Mouse (Mus musculus): ENCODE measurements around the gene Faah. TPM values are rescaled to one million over a fixed set of nuclear protein-coding genes. Genes with fewer than 3 reads are reported as not detected.

The Faah gene
- polyA plus RNA-seq, 1 experiment: not detected

DNA sequence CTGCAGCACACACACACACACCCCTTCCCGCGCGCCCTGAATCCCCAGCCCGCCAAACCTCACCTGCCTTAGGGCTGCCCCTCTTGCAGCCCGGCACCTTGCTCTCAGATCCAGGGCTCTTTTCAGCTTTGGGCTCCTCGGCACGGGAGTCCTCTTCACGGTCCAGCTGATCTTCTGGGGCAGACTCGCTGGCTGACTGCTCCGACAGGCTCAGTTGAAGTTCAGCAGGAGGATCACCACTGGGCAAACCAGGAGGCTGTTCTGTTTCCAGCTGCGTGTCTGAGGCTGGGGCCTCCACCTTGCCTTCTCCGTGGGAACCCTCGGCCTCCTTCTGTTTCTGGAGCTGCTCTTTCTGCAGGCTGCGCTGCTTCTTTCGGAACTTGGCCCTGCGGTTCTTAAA lies 97.8 kb downstream of the Faah start:
- Histone ChIP-seq H3K4me1 (ENCODE audit: control insufficient read depth, insufficient read depth, low read length) (peaks cover 5% of the 10 kb centered on the region; the same call in 1 of the 2 replicates), H3K27ac (ENCODE audit: insufficient read depth, low read length) (no peak overlapping the region), H3K4me3 (ENCODE audit: insufficient read depth, low read length) (no peak overlapping the region)
- TF ChIP-seq POLR2A (IDR thresholded peaks at IDR 0.05; ENCODE audit: low read depth, low read length): no peak
- no peak for TF ChIP-seq CTCF (IDR thresholded peaks at IDR 0.05; ENCODE audit: borderline replicate concordance, insufficient read depth, low read length)

Other genes starting within 250 kb of the Faah start
- not detected in 2 replicates for gene Tex38, start 236.9 kb downstream of the Faah start, polyA plus RNA-seq (2011; ENCODE audit: insufficient read length, low read depth, missing spikeins)
- 29.2 and 31.5 TPM in 2 replicates for gene Atpaf1, start 233.1 kb downstream of the Faah start, polyA plus RNA-seq (2011; ENCODE audit: insufficient read length, low read depth, missing spikeins)
- gene Mob3c, start 189.8 kb downstream of the Faah start, polyA plus RNA-seq (2011; ENCODE audit: insufficient read length, low read depth, missing spikeins): 5.8 and 7.2 TPM in 2 replicates
- 23.5 and 30.9 TPM in 2 replicates for gene Mknk1, start 178.7 kb downstream of the Faah start, polyA plus RNA-seq (2011; ENCODE audit: insufficient read length, low read depth, missing spikeins)
- not detected in 2 replicates for gene Kncn, start 133.5 kb downstream of the Faah start, polyA plus RNA-seq (2011; ENCODE audit: insufficient read length, low read depth, missing spikeins)
- gene 6430628N08Rik, start 127.3 kb downstream of the Faah start, polyA plus RNA-seq (2011; ENCODE audit: insufficient read length, low read depth, missing spikeins): not detected in 2 replicates
- not detected in 2 replicates for gene Dmbx1, start 78.0 kb downstream of the Faah start, polyA plus RNA-seq (2011; ENCODE audit: insufficient read length, low read depth, missing spikeins)
- gene Nsun4, start 36.0 kb upstream of the Faah start, polyA plus RNA-seq (2011; ENCODE audit: insufficient read length, low read depth, missing spikeins): 13.0 and 17.6 TPM in 2 replicates
- 360 and 404 TPM in 2 replicates for gene Uqcrh, start 57.1 kb upstream of the Faah start, polyA plus RNA-seq (2011; ENCODE audit: insufficient read length, low read depth, missing spikeins)
- 71.6 and 81.9 TPM in 2 replicates for gene Lrrc41, start 57.3 kb upstream of the Faah start, polyA plus RNA-seq (2011; ENCODE audit: insufficient read length, low read depth, missing spikeins)
- gene Rad54l, start 105.8 kb upstream of the Faah start, polyA plus RNA-seq (2011; ENCODE audit: insufficient read length, low read depth, missing spikeins): 7.6 and 12.9 TPM in 2 replicates
- 49.5 and 54.4 TPM in 2 replicates for gene Pomgnt1, start 105.9 kb upstream of the Faah start, polyA plus RNA-seq (2011; ENCODE audit: insufficient read length, low read depth, missing spikeins)
- gene Lurap1, start 133.4 kb upstream of the Faah start, polyA plus RNA-seq (2011; ENCODE audit: insufficient read length, low read depth, missing spikeins): 2.5 TPM in 2 replicates
- gene Tspan1, start 149.7 kb upstream of the Faah start, polyA plus RNA-seq (2011; ENCODE audit: insufficient read length, low read depth, missing spikeins): not detected in 2 replicates
- gene 1700042G07Rik, start 155.4 kb upstream of the Faah start, polyA plus RNA-seq (2011; ENCODE audit: insufficient read length, low read depth, missing spikeins): not detected in 2 replicates
- 0.62 and 2.7 TPM in 2 replicates for gene Gm49337, start 155.5 kb upstream of the Faah start, polyA plus RNA-seq (2011; ENCODE audit: insufficient read length, low read depth, missing spikeins)
- 31.6 and 31.9 TPM in 2 replicates for gene Pik3r3, start 203.7 kb upstream of the Faah start, polyA plus RNA-seq (2011; ENCODE audit: insufficient read length, low read depth, missing spikeins)

Measured in embryonic fibroblast, embryonic 13.5 days (primary cell).